Mouse (Mus musculus): ENCODE measurements at regions not wholly inside any gene's neighbourhood (a gene's known extent, or its start where the extent isn't known, plus 50 kb on each side); places are given as distances from the start of the nearest gene placed in this dataset.

GRCm38 (mm10) chr13:97847561-97847960 lies 87.1 kb upstream of the Gm10260 start:
- H3K9ac ChIP-seq (ENCODE audit: low read depth, low read length), result no peak overlapping the region
- H3K4me1 ChIP-seq (ENCODE audit: control insufficient read depth, insufficient read depth, low read length), result no peaks in the 10 kb centered on the region
- WGBS, result 96% methylated on average over 6 of the region's 6 CpGs
- H3K27ac ChIP-seq (ENCODE audit: low read length), result no peak overlapping the region
- no peak overlapping the region for H3K4me2 ChIP-seq (ENCODE audit: low read length)
- no peaks in the 10 kb centered on the region for H3K9me3 ChIP-seq (replicated peaks; ENCODE audit: control insufficient read depth, low read length, poor library complexity, severe bottlenecking)
- no peak for ATAC-seq
- no peaks in the 10 kb centered on the region for H3K27me3 ChIP-seq (ENCODE audit: control insufficient read depth, insufficient read depth, low read depth, low read length)
- no peak overlapping the region for H3K4me3 ChIP-seq (ENCODE audit: low read depth, low read length)
- H3K36me3 ChIP-seq (ENCODE audit: control insufficient read depth, insufficient read depth, low read length), result no peaks in the 10 kb centered on the region

GRCm38 (mm10) chr13:97845148-97845547 lies 84.7 kb upstream of the Gm10260 start:
- no peak for ATAC-seq
- WGBS, result 82% methylated on average over 5 of the region's 5 CpGs
- H3K36me3 ChIP-seq (ENCODE audit: control insufficient read depth, insufficient read depth, low read length), result no peaks in the 10 kb centered on the region

GRCm38 (mm10) chr13:97842801-97843200 lies 82.4 kb upstream of the Gm10260 start:
- peaks cover 6% of the 10 kb centered on the region for H3K4me1 ChIP-seq (ENCODE audit: control insufficient read depth, insufficient read depth, low read length)
- no peak overlapping the region for H3K4me3 ChIP-seq (ENCODE audit: low read depth, low read length)
- H3K9me3 ChIP-seq (replicated peaks; ENCODE audit: control insufficient read depth, low read length, poor library complexity, severe bottlenecking), result no peaks in the 10 kb centered on the region
- WGBS, result 68% methylated on average over 5 of the region's 5 CpGs
- no peak overlapping the region for H3K4me2 ChIP-seq (ENCODE audit: low read length)
- no peak overlapping the region for H3K9ac ChIP-seq (ENCODE audit: low read depth, low read length)
- no peaks in the 10 kb centered on the region for H3K27me3 ChIP-seq (ENCODE audit: control insufficient read depth, insufficient read depth, low read depth, low read length)
- H3K27ac ChIP-seq (ENCODE audit: low read length), result no peak overlapping the region
- H3K36me3 ChIP-seq (ENCODE audit: control insufficient read depth, insufficient read depth, low read length), result no peaks in the 10 kb centered on the region
- no peak for ATAC-seq

More at GRCm38 (mm10) chr13:97845148-97845547, 84.7 kb upstream of the Gm10260 start:
- Histone ChIP-seq H3K27ac (ENCODE audit: low read length) (no peak overlapping the region), H3K4me2 (ENCODE audit: low read length) (no peak overlapping the region), H3K4me3 (ENCODE audit: low read depth, low read length) (no peak overlapping the region), H3K27me3 (ENCODE audit: control insufficient read depth, insufficient read depth, low read depth, low read length) (no peaks in the 10 kb centered on the region), H3K9me3 (replicated peaks; ENCODE audit: control insufficient read depth, low read length, poor library complexity, severe bottlenecking) (no peaks in the 10 kb centered on the region), H3K9ac (ENCODE audit: low read depth, low read length) (no peak overlapping the region), H3K4me1 (ENCODE audit: control insufficient read depth, insufficient read depth, low read length) (no peaks in the 10 kb centered on the region; the same call in 1 of the 2 replicates)

- Histone ChIP-seq H3K4me1 (ENCODE audit: control insufficient read depth, insufficient read depth, low read length) (peaks cover 6% of the 10 kb centered on the region), H3K36me3 (ENCODE audit: control insufficient read depth, insufficient read depth, low read length) (no peaks in the 10 kb centered on the region), H3K27me3 (ENCODE audit: control insufficient read depth, insufficient read depth, low read depth, low read length) (no peaks in the 10 kb centered on the region), H3K9ac (ENCODE audit: low read depth, low read length) (no peak overlapping the region), H3K4me3 (ENCODE audit: low read depth, low read length) (no peak overlapping the region), H3K4me2 (ENCODE audit: low read length) (no peak overlapping the region), H3K27ac (ENCODE audit: low read length) (no peak overlapping the region), H3K9me3 (replicated peaks; ENCODE audit: control insufficient read depth, low read length, poor library complexity, severe bottlenecking) (no peaks in the 10 kb centered on the region)
- WGBS, result 96% methylated on average over 7 of the region's 7 CpGs
- no peak for ATAC-seq
Observed at GRCm38 (mm10) chr13:97841503-97841902, 81.1 kb upstream of the Gm10260 start.

- Histone ChIP-seq H3K4me3 (ENCODE audit: low read depth, low read length) (no peak overlapping the region), H3K4me1 (ENCODE audit: control insufficient read depth, insufficient read depth, low read length) (peaks cover 6% of the 10 kb centered on the region), H3K9ac (ENCODE audit: low read depth, low read length) (no peak overlapping the region), H3K27me3 (ENCODE audit: control insufficient read depth, insufficient read depth, low read depth, low read length) (no peaks in the 10 kb centered on the region), H3K9me3 (replicated peaks; ENCODE audit: control insufficient read depth, low read length, poor library complexity, severe bottlenecking) (no peaks in the 10 kb centered on the region), H3K27ac (ENCODE audit: low read length) (no peak overlapping the region), H3K36me3 (ENCODE audit: control insufficient read depth, insufficient read depth, low read length) (no peaks in the 10 kb centered on the region), H3K4me2 (ENCODE audit: low read length) (no peak overlapping the region)
- no peak for ATAC-seq
- WGBS, result 35% methylated on average over 7 of the region's 7 CpGs
Observed at GRCm38 (mm10) chr13:97839617-97840308, 79.3 kb upstream of the Gm10260 start.

- 65% methylated on average over 7 of the region's 7 CpGs for WGBS
- no peak for ATAC-seq
- Histone ChIP-seq H3K4me1 (ENCODE audit: control insufficient read depth, insufficient read depth, low read length) (peaks cover 6% of the 10 kb centered on the region), H3K27me3 (ENCODE audit: control insufficient read depth, insufficient read depth, low read depth, low read length) (no peaks in the 10 kb centered on the region), H3K36me3 (ENCODE audit: control insufficient read depth, insufficient read depth, low read length) (no peaks in the 10 kb centered on the region), H3K4me3 (ENCODE audit: low read depth, low read length) (no peak overlapping the region), H3K4me2 (ENCODE audit: low read length) (no peak overlapping the region), H3K9ac (ENCODE audit: low read depth, low read length) (no peak overlapping the region), H3K27ac (ENCODE audit: low read length) (no peak overlapping the region), H3K9me3 (replicated peaks; ENCODE audit: control insufficient read depth, low read length, poor library complexity, severe bottlenecking) (no peaks in the 10 kb centered on the region)
Observed at GRCm38 (mm10) chr13:97837443-97838000, 77.1 kb upstream of the Gm10260 start.

GRCm38 (mm10) chr13:97832448-97832847 lies 72.0 kb upstream of the Gm10260 start:
- no peak overlapping the region for H3K9ac ChIP-seq (ENCODE audit: low read depth, low read length)
- no peaks in the 10 kb centered on the region for H3K4me1 ChIP-seq (ENCODE audit: control insufficient read depth, insufficient read depth, low read length)
- H3K27ac ChIP-seq (ENCODE audit: low read length), result no peak overlapping the region
- H3K9me3 ChIP-seq (replicated peaks; ENCODE audit: control insufficient read depth, low read length, poor library complexity, severe bottlenecking), result no peaks in the 10 kb centered on the region
- ATAC-seq, result no peak
- H3K36me3 ChIP-seq (ENCODE audit: control insufficient read depth, insufficient read depth, low read length), result no peaks in the 10 kb centered on the region
- H3K4me3 ChIP-seq (ENCODE audit: low read depth, low read length), result no peak overlapping the region
- no peaks in the 10 kb centered on the region for H3K27me3 ChIP-seq (ENCODE audit: control insufficient read depth, insufficient read depth, low read depth, low read length)
- no peak overlapping the region for H3K4me2 ChIP-seq (ENCODE audit: low read length)
- WGBS, result 98% methylated on average over 1 of the region's 1 CpGs

- H3K4me2 ChIP-seq (ENCODE audit: low read length), result no peak overlapping the region
- no peaks in the 10 kb centered on the region for H3K27me3 ChIP-seq (ENCODE audit: control insufficient read depth, insufficient read depth, low read depth, low read length)
- 73% methylated on average over 5 of the region's 5 CpGs for WGBS
Observed at GRCm38 (mm10) chr13:97831839-97832238, 71.4 kb upstream of the Gm10260 start.

GRCm38 (mm10) chr13:97829558-97829957 lies 69.1 kb upstream of the Gm10260 start:
- H3K36me3 ChIP-seq (ENCODE audit: control insufficient read depth, insufficient read depth, low read length), result no peaks in the 10 kb centered on the region
- no peaks in the 10 kb centered on the region for H3K27me3 ChIP-seq (ENCODE audit: control insufficient read depth, insufficient read depth, low read depth, low read length)
- 55% methylated on average over 5 of the region's 5 CpGs for WGBS
- no peaks in the 10 kb centered on the region for H3K9me3 ChIP-seq (replicated peaks; ENCODE audit: control insufficient read depth, low read length, poor library complexity, severe bottlenecking)
- peaks cover 15% of the 10 kb centered on the region for H3K4me1 ChIP-seq (ENCODE audit: control insufficient read depth, insufficient read depth, low read length)
- H3K27ac ChIP-seq (ENCODE audit: low read length), result no peak overlapping the region
- H3K9ac ChIP-seq (ENCODE audit: low read depth, low read length), result no peak overlapping the region
- ATAC-seq, result no peak
- no peak overlapping the region for H3K4me2 ChIP-seq (ENCODE audit: low read length)
- no peak overlapping the region for H3K4me3 ChIP-seq (ENCODE audit: low read depth, low read length)

More at GRCm38 (mm10) chr13:97831839-97832238, 71.4 kb upstream of the Gm10260 start:
- H3K4me1 ChIP-seq (ENCODE audit: control insufficient read depth, insufficient read depth, low read length), result no peaks in the 10 kb centered on the region
- no peak overlapping the region for H3K4me3 ChIP-seq (ENCODE audit: low read depth, low read length)
- no peaks in the 10 kb centered on the region for H3K9me3 ChIP-seq (replicated peaks; ENCODE audit: control insufficient read depth, low read length, poor library complexity, severe bottlenecking)
- no peak overlapping the region for H3K9ac ChIP-seq (ENCODE audit: low read depth, low read length)
- no peak for ATAC-seq
- no peaks in the 10 kb centered on the region for H3K36me3 ChIP-seq (ENCODE audit: control insufficient read depth, insufficient read depth, low read length)
- no peak overlapping the region for H3K27ac ChIP-seq (ENCODE audit: low read length)

All from midbrain, embryonic 16.5 days (tissue).